Mouse (Mus musculus) bone marrow macrophage, adult 2 months (primary cell): ENCODE data around the gene Znrf4.

Experiments
- CTCF ChIP-seq: IDR thresholded peaks from 2 replicates; pipeline ENCODE4 v1.5.1; 2012; ENCODE audit warnings: low read depth, mild to moderate bottlenecking, low read length, moderate library complexity
- POLR2A ChIP-seq: IDR thresholded peaks from 2 replicates; pipeline ENCODE4 v1.6.1; 2012; ENCODE audit warnings: mild to moderate bottlenecking, low read depth, low read length, borderline replicate concordance

GRCm38 (mm10) chr17:56473611-56473905, 38.7 kb downstream of the Znrf4 start:
- TF ChIP-seq POLR2A (no peak), CTCF (no peak)
